Mouse (Mus musculus) heart, adult 2 months (tissue): ENCODE measurements around the gene Rabl3.

ENCODE experiments used
- CTCF ChIP-seq: fragments of 200-600 bp; IDR thresholded peaks from 2 replicates; pipeline ENCODE4 v1.8.1; 2022; ENCODE audit warnings: antibody characterized with exemption, mild to moderate bottlenecking, moderate library complexity
- POLR2A ChIP-seq: fragments of 200-500 bp; IDR thresholded peaks from 2 replicates; pipeline ENCODE4 v1.6.1; 2011; ENCODE audit warnings: mild to moderate bottlenecking, low read depth, low read length, control low read depth; ENCODE audit not compliant: insufficient read depth

DNA sequence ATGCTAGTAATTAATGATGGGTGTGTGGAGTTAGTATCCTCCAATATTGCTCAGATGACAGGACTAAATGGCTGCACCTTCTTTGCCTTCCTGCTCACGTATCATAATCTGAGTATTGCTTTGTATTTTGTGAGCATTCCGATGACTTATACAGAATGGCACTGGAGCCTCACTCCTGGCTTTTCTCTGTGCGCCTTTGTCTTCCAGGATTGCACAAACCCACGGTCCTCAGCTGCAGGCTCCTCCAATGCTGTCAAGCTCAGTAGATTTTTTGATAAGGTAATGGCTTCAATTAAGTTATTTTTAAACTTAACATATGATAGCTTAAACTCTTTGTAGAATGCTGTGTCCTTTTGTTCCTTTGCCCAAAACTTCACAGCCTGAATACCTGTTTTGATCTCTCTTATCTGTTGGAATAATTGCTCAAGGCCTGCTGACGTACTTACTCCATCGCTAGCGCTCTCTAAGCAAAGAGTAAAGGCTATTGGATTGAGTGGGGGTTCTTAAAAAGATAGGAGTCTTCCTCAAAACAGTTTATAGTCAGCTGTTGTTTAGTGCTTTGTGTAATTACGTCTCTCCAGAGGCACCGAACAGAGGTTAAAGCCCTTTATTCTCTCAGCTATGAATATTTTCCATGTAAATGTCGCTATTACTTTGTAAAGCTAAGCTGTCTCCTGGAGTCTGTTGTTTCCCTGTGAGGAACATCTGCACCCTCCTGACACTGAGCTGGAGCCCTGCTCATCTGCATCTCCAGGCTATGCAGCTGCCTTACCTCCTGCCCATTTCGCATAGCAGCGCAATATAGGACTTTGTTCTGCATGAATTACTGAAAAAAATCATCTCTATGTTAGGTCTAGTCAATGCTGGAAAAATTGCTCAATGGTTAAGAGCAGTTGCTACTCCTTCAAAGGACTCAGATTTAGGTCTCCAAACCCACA, 27.7 kb downstream of the Rabl3 start:
- TF ChIP-seq CTCF (no peak), POLR2A (no peak)
